Mouse (Mus musculus) hindbrain, embryonic 10.5 days (tissue): ENCODE measurements around the gene Vrk2. TPM values are rescaled to one million over a fixed set of nuclear protein-coding genes. Genes with fewer than 3 reads are reported as not detected.

Source experiments
- DNase-seq: peaks from one replicate; pipeline ENCODE4 v3.0.0-alpha.2; 2017; ENCODE audit warnings: low spot score
- H3K27ac ChIP-seq: fragments of 300-500 bp; sonication (generic); 2 replicates; pipeline ENCODE4 v1.5.1; 2016; ENCODE audit warnings: mild to moderate bottlenecking, moderate library complexity
- H3K27me3 ChIP-seq: fragments of 300-500 bp; sonication (generic); 2 replicates; pipeline ENCODE4 v1.6.1; 2016; ENCODE audit warnings: mild to moderate bottlenecking; ENCODE audit not compliant: poor library complexity, insufficient read depth, severe bottlenecking
- H3K36me3 ChIP-seq: fragments of 300-500 bp; sonication (generic); 2 replicates; pipeline ENCODE4 v1.6.1; 2016; ENCODE audit warnings: mild to moderate bottlenecking, moderate library complexity
- H3K4me1 ChIP-seq: fragments of 300-500 bp; sonication (generic); replicated peaks from 2 replicates; pipeline ENCODE4 v1.6.1; 2016; ENCODE audit warnings: mild to moderate bottlenecking
- H3K4me3 ChIP-seq: fragments of 300-500 bp; sonication (generic); 2 replicates; pipeline ENCODE4 v1.5.1; 2016; ENCODE audit warnings: mild to moderate bottlenecking, moderate library complexity
- H3K9me3 ChIP-seq: fragments of 300-500 bp; sonication (generic); 2 replicates; pipeline ENCODE4 v1.6.1; 2016; ENCODE audit warnings: mild to moderate bottlenecking, moderate library complexity
- WGBS: fragments of 180-500 bp; shearing (Covaris S2); methylation state at CpG from one replicate; pipeline ENCODE4 v1.1.7; 2016; 5-methylcytosine and 5-hydroxymethylcytosine counted together
- polyA plus RNA-seq: library from polyadenylated mRNA; unstranded; fragments of >200 nt; fragmentation: Nextera tagmentation; extraction: Ambion mirVana; gene quantifications from 2 replicates; pipeline ENCODE4 v1.2.1, GENCODE M21; 2016

Vrk2 gene
- polyA plus RNA-seq, 1 experiment from 2014 or later = 20.7 TPM

- 73% methylated on average over 1 of the region's 1 CpGs for WGBS
- H3K4me1 ChIP-seq = no peaks in the 10 kb centered on the region
- no peaks in the 10 kb centered on the region for H3K9me3 ChIP-seq
- no peak for DNase-seq
- H3K27ac ChIP-seq = no peak overlapping the region
- H3K27me3 ChIP-seq = no peaks in the 10 kb centered on the region
- no peak overlapping the region for H3K4me3 ChIP-seq
- H3K36me3 ChIP-seq = peaks cover 10% of the 10 kb centered on the region; the same call in 1 of the 2 replicates
Measured at GRCm38 (mm10) chr11:26441121-26441520, 152.7 kb downstream of the Vrk2 start.

GRCm38 (mm10) chr11:26437818-26438217 is 156.0 kb downstream of the Vrk2 start:
- WGBS = 86% methylated on average over 13 of the region's 13 CpGs
- DNase-seq = no peak
- no peak overlapping the region for H3K4me3 ChIP-seq

GRCm38 (mm10) chr11:26434229-26434628 is 159.6 kb downstream of the Vrk2 start:
- Histone ChIP-seq H3K27ac (no peak overlapping the region), H3K9me3 (no peaks in the 10 kb centered on the region), H3K4me3 (no peak overlapping the region), H3K27me3 (no peaks in the 10 kb centered on the region), H3K36me3 (no peaks in the 10 kb centered on the region), H3K4me1 (no peaks in the 10 kb centered on the region)
- no peak for DNase-seq

More at GRCm38 (mm10) chr11:26437818-26438217, 156.0 kb downstream of the Vrk2 start:
- no peak overlapping the region for H3K27ac ChIP-seq
- H3K4me1 ChIP-seq = no peaks in the 10 kb centered on the region
- H3K9me3 ChIP-seq = no peaks in the 10 kb centered on the region
- H3K27me3 ChIP-seq = no peaks in the 10 kb centered on the region
- H3K36me3 ChIP-seq = no peaks in the 10 kb centered on the region

GRCm38 (mm10) chr11:26421472-26421871 is 172.3 kb downstream of the Vrk2 start:
- DNase-seq = no peak
- H3K9me3 ChIP-seq = no peaks in the 10 kb centered on the region
- H3K4me1 ChIP-seq = no peaks in the 10 kb centered on the region
- no peaks in the 10 kb centered on the region for H3K27me3 ChIP-seq
- H3K4me3 ChIP-seq = no peak overlapping the region
- 0 out of 2 replicates have a peak, but pooled peaks cover 7% of the 10 kb centered on the region for H3K36me3 ChIP-seq
- no peak overlapping the region for H3K27ac ChIP-seq
- WGBS = 91% methylated on average over 2 of the region's 2 CpGs

Other genes with a start within 250 kb of the Vrk2 start
- 29.3 and 29.8 TPM in 2 replicates for gene Fancl, start 207.9 kb downstream of the Vrk2 start, polyA plus RNA-seq
- gene Gm6899, start 758 bp downstream of the Vrk2 start, polyA plus RNA-seq = not detected in 2 replicates